Mouse (Mus musculus) limb, embryonic 10.5 days (tissue): ENCODE data around the gene Ugt1a7c. TPM values are rescaled to one million over a fixed set of nuclear protein-coding genes. Genes with fewer than 3 reads are reported as not detected.
A peak's percentile ranks its signal among the peaks of the same experiment; 100 is the strongest.
"Not testable (repeated sequence)": the region's sequence is repeated elsewhere in the genome, so short reads cannot be mapped to it uniquely, and the experiment has no call there.

Experiments used
- DNase-seq: peaks from one replicate; pipeline ENCODE4 v3.0.0-alpha.2; 2017; ENCODE audit warnings: low spot score
- H3K27ac ChIP-seq: fragments of 300-500 bp; sonication (generic); 2 replicates; pipeline ENCODE4 v1.5.1; 2016; ENCODE audit warnings: mild to moderate bottlenecking
- H3K27me3 ChIP-seq: fragments of 300-500 bp; sonication (generic); 2 replicates; pipeline ENCODE4 v1.6.1; 2016; ENCODE audit warnings: low read depth, mild to moderate bottlenecking; ENCODE audit not compliant: poor library complexity, severe bottlenecking
- H3K36me3 ChIP-seq: fragments of 300-500 bp; sonication (generic); 2 replicates; pipeline ENCODE4 v1.6.1; 2016; ENCODE audit warnings: mild to moderate bottlenecking, moderate library complexity
- H3K4me1 ChIP-seq: fragments of 300-500 bp; sonication (generic); 2 replicates; pipeline ENCODE4 v1.6.1; 2016
- H3K4me3 ChIP-seq: fragments of 300-500 bp; sonication (generic); 2 replicates; pipeline ENCODE4 v1.5.1; 2016; ENCODE audit warnings: mild to moderate bottlenecking, moderate library complexity
- H3K9me3 ChIP-seq: fragments of 300-500 bp; sonication (generic); replicated peaks from 2 replicates; pipeline ENCODE4 v1.6.1; 2016; ENCODE audit warnings: mild to moderate bottlenecking
- WGBS: fragments of 180-500 bp; shearing (Covaris S2); methylation state at CpG from one replicate; pipeline ENCODE4 v1.1.7; 2016; 5-methylcytosine and 5-hydroxymethylcytosine counted together
- polyA plus RNA-seq: library from polyadenylated mRNA; unstranded; fragments of >200 nt; fragmentation: Nextera tagmentation; extraction: Ambion mirVana; gene quantifications from 2 replicates; pipeline ENCODE4 v1.2.1, GENCODE M21; 2016

Ugt1a7c gene
- polyA plus RNA-seq, 1 experiment from 2014 or later: 0.61 TPM

GRCm38 (mm10) chr1:88172190-88172589 lies 77.3 kb downstream of the Ugt1a7c start:
- not testable (repeated sequence) for H3K36me3 ChIP-seq, H3K4me1 ChIP-seq, H3K9me3 ChIP-seq, H3K27ac ChIP-seq, H3K4me3 ChIP-seq, H3K27me3 ChIP-seq, DNase-seq
- WGBS: 75% methylated on average over 7 of the region's 7 CpGs

GRCm38 (mm10) chr1:88179657-88180056 lies 84.8 kb downstream of the Ugt1a7c start:
- H3K27me3 ChIP-seq: no peaks in the 10 kb centered on the region
- H3K36me3 ChIP-seq: no peaks in the 10 kb centered on the region
- no peak overlapping the region for H3K27ac ChIP-seq
- H3K9me3 ChIP-seq: peaks cover 9% of the 10 kb centered on the region
- no peak overlapping the region for H3K4me3 ChIP-seq
- DNase-seq: no peak
- H3K4me1 ChIP-seq: no peaks in the 10 kb centered on the region
- WGBS: 89% methylated on average over 1 of the region's 1 CpGs

GRCm38 (mm10) chr1:88186325-88186935 lies 91.6 kb downstream of the Ugt1a7c start:
- WGBS: 89% methylated on average over 5 of the region's 5 CpGs

DNA sequence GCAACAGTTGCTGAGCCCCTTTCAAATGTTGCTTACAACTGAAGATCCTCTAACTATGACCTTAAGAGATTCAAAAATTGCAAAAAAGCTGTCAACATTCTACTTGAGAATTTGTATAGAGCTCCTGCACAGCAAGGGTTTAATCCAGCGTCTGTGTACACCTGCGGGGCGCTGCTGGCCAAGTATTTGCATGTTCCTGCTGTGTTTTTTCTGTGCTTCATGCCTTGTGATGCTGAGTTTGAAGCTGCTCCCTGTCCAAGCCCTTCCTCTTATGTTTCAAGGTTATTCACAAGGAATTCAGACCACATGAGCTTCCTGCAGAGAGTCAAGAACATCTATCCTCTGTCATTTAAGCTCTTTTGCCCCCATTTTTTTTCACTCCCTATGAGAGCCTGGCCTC lies 97.3 kb downstream of the Ugt1a7c start:
- Histone ChIP-seq H3K27me3 (no peaks in the 10 kb centered on the region), H3K9me3 (no peaks in the 10 kb centered on the region), H3K4me3 (no peak overlapping the region), H3K36me3 (no peaks in the 10 kb centered on the region), H3K4me1 (no peaks in the 10 kb centered on the region), H3K27ac (no peak overlapping the region)
- DNase-seq: no peak
- WGBS: 68% methylated on average over 3 of the region's 3 CpGs

More at GRCm38 (mm10) chr1:88186325-88186935, 91.6 kb downstream of the Ugt1a7c start:
- Histone ChIP-seq H3K27me3 (no peaks in the 10 kb centered on the region), H3K36me3 (no peaks in the 10 kb centered on the region), H3K9me3 (no peaks in the 10 kb centered on the region), H3K27ac (no peak overlapping the region), H3K4me3 (no peak overlapping the region), H3K4me1 (no peaks in the 10 kb centered on the region)
- DNase-seq: no peak

DNA sequence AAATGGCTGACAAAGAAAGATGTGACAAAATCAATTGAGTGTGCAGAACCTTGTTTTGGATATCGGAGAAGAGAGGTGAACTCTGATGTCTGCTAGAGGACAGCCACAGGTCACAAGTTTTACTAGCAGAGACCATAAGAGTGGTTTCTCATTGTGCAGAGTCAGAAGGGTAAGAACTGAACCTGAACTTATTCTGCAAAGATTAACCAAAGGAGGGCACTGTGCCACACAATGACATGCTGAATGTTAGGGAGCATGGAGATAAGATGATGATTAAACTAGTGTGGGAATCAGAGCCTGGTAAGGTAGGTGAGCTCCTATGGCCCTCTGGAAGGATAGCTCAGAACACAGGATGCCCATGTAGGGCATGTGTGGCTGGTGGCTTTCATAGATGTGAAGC lies 100.8 kb downstream of the Ugt1a7c start:
- H3K27me3 ChIP-seq: no peaks in the 10 kb centered on the region
- no peaks in the 10 kb centered on the region for H3K36me3 ChIP-seq
- no peak overlapping the region for H3K27ac ChIP-seq
- no peak for DNase-seq
- no peaks in the 10 kb centered on the region for H3K4me1 ChIP-seq
- H3K9me3 ChIP-seq: no peaks in the 10 kb centered on the region
- no peak overlapping the region for H3K4me3 ChIP-seq
- WGBS: 90% methylated on average over 1 of the region's 1 CpGs

DNA sequence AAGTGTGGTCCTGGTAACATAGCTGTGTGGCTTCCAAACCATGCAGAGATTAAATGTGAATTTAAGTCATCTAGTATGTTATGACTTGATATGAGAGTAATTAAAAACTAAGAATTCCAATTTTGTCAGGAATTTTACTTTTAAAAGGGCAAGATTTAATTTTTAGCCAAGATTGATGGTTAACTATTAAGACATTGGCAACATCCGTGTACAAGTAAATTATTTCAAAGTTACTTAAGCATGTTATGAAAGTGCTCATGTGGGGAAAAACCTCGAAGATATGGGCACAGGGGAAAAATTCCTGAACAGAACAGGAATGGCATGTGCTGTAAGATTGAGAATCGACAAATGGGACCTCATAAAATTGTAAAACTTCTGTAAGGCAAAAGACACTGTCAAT lies 102.6 kb downstream of the Ugt1a7c start:
- H3K36me3 ChIP-seq: no peaks in the 10 kb centered on the region
- no peak overlapping the region for H3K4me3 ChIP-seq
- no peak overlapping the region for H3K27ac ChIP-seq
- 81% methylated on average over 3 of the region's 3 CpGs for WGBS
- no peaks in the 10 kb centered on the region for H3K27me3 ChIP-seq
- H3K9me3 ChIP-seq: no peaks in the 10 kb centered on the region
- no peaks in the 10 kb centered on the region for H3K4me1 ChIP-seq
- DNase-seq: no peak

GRCm38 (mm10) chr1:88199996-88200395 lies 105.1 kb downstream of the Ugt1a7c start:
- DNase-seq: no peak
- Histone ChIP-seq H3K4me3 (no peak overlapping the region), H3K27ac (no peak overlapping the region), H3K27me3 (no peaks in the 10 kb centered on the region), H3K4me1 (peaks cover under 1% of the 10 kb centered on the region; the same call in 1 of the 2 replicates), H3K36me3 (no peaks in the 10 kb centered on the region), H3K9me3 (no peaks in the 10 kb centered on the region; the same call in 1 of the 2 replicates)
- 76% methylated on average over 2 of the region's 2 CpGs for WGBS

DNA sequence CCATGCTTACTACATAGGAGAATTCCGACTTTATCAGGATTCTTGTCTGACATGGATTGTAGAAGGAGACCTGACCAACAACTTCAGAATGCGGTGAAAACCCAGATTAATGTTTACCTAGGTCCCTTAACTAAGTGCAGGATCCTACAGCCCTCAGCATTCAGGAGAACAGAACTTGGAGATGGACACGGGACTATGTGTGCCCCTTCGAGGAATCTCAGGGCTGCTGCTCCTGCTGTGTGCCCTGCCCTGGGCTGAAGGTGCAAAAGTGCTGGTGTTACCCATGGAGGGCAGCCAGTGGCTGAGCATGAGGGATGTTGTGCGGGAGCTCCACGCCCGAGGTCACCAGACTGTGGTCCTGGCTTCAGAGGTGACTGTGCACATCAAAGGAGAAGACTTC lies 105.6 kb downstream of the Ugt1a7c start, which contains the start of gene Ugt1a2:
TSS of gene Ugt1a2 (plus strand) at position 146 of the 400 bp plus-strand sequence.
- DNase-seq: no peak
- WGBS: 83% methylated on average over 7 of the region's 7 CpGs

GRCm38 (mm10) chr1:88205294-88205922 lies 110.5 kb downstream of the Ugt1a7c start, which contains the start of gene Dnajb3:
Gene Dnajb3 (minus strand): TSS chr1:88205782.
- peaks cover 2% of the 10 kb centered on the region; the same call in 1 of the 2 replicates for H3K9me3 ChIP-seq
- peak; percentile 88 for DNase-seq
- H3K36me3 ChIP-seq: no peaks in the 10 kb centered on the region
- H3K4me1 ChIP-seq: peaks cover 7% of the 10 kb centered on the region
- H3K4me3 ChIP-seq: peak within 1 kb of the TSS; percentile 63
- H3K27ac ChIP-seq: peak within 1 kb of the TSS; percentile 92
- WGBS: 7% methylated on average over 62 of the region's 62 CpGs
- 0 out of 2 replicates have a peak, but pooled peaks cover 7% of the 10 kb centered on the region for H3K27me3 ChIP-seq

More for the DNA sequence above, 105.6 kb downstream of the Ugt1a7c start, which contains the start of gene Ugt1a2:
- Histone ChIP-seq H3K36me3 (no peaks in the 10 kb centered on the region), H3K27me3 (no peaks in the 10 kb centered on the region), H3K27ac (no peak within 1 kb of the TSS), H3K4me1 (peaks cover 5% of the 10 kb centered on the region), H3K4me3 (no peak within 1 kb of the TSS), H3K9me3 (no peaks in the 10 kb centered on the region; the same call in 1 of the 2 replicates)

DNA sequence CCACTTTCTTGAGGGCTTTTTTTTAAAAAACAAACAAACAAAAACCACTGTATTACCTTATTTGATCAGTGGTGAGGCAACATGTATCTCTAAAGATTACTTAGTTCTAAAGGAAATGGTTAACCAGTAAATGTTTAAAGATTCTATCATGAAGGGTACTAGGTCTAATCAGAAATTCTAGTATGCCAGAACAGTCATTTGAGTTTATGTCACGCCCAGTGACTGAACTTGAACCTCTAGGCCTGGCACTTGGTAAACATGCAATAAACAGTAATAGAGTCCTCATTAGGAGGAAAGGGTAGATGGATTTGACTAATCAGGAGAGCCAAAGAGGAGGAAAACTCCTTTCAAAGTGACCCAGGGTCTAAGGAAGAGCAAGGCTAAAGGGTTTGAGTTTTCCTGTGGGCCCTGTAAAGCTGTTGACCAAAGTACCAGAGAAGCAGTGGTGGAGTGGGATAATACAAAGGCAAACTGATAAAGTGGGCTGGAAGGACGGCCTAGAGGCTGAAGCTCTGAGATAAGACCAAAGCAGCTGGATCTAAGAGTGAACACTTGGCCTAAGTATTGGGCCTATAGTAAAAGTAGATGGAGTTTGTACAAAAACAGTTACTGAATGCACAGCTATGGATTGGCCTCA lies 112.1 kb downstream of the Ugt1a7c start:
- WGBS: 83% methylated on average over 2 of the region's 2 CpGs
- H3K9me3 ChIP-seq: peaks cover 9% of the 10 kb centered on the region

DNA sequence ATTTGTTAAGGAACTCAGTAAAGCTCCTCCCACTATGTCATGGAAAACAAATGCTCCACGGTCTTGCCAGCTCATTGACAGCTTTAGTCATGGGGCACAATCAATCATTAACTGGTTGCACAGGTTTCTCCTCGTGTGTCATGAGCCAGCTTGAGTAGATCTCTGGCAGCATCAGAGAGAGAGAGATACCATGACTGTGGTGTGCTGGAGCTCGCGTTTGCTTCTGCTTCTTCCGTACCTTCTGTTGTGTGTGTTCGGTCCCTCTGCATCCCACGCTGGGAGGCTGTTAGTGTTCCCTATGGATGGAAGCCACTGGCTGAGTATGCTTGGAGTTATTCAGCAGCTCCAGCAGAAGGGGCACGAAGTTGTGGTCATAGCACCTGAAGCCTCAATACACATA lies 117.0 kb downstream of the Ugt1a7c start, which contains the start of gene Ugt1a1:
TSS of gene Ugt1a1 (plus strand) at position 148 of the 400 bp plus-strand sequence.
- Histone ChIP-seq H3K36me3 (no peaks in the 10 kb centered on the region), H3K9me3 (peaks cover 52% of the 10 kb centered on the region), H3K4me1 (no peaks in the 10 kb centered on the region), H3K4me3 (no peak within 1 kb of the TSS), H3K27me3 (0 out of 2 replicates have a peak, but pooled peaks cover 6% of the 10 kb centered on the region), H3K27ac (no peak within 1 kb of the TSS)
- 71% methylated on average over 8 of the region's 8 CpGs for WGBS
- DNase-seq: peak; percentile 41

More for the DNA sequence above, 112.1 kb downstream of the Ugt1a7c start:
- Histone ChIP-seq H3K36me3 (no peaks in the 10 kb centered on the region), H3K4me3 (no peak overlapping the region), H3K27me3 (0 out of 2 replicates have a peak, but pooled peaks cover 7% of the 10 kb centered on the region), H3K27ac (no peak overlapping the region), H3K4me1 (peaks cover 7% of the 10 kb centered on the region)
- DNase-seq: no peak

GRCm38 (mm10) chr1:88212341-88213045 lies 117.6 kb downstream of the Ugt1a7c start:
- peaks cover 58% of the 10 kb centered on the region for H3K9me3 ChIP-seq
- H3K4me3 ChIP-seq: no peak overlapping the region
- peak; percentile 44 for DNase-seq
- no peaks in the 10 kb centered on the region for H3K36me3 ChIP-seq
- no peak overlapping the region for H3K27ac ChIP-seq
- H3K27me3 ChIP-seq: no peaks in the 10 kb centered on the region
- 64% methylated on average over 8 of the region's 8 CpGs for WGBS
- no peaks in the 10 kb centered on the region for H3K4me1 ChIP-seq
